Mouse (Mus musculus): ENCODE data around the gene Sufu.

DNA sequence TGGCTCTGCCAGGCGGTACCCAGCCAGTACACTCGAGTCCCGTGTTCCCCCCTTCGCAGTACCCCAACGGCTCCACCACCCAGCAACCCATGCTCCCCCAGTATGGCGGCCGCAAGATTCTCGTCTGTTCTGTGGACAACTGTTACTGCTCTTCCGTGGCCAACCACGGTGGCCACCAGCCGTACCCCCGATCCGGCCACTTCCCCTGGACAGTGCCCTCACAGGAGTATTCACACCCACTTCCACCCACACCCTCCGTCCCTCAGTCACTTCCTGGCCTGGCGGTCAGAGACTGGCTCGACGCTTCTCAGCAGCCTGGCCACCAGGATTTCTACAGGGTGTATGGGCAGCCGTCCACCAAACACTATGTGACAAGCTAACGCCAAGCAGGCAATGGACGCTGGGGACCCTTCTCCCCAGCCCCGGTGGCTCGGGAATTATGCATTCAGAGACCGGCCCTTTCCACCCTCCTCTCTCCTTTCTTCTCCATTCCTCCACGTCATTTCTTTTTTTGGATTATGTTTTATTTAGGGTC is 118.7 kb downstream of the Sufu start:
- TF ChIP-seq CTCF (IDR thresholded peaks at IDR 0.05; ENCODE audit: borderline replicate concordance, insufficient read depth, low read depth, low read length): no peak
- TF ChIP-seq POLR2A (IDR thresholded peaks at IDR 0.05; ENCODE audit: borderline replicate concordance, insufficient read depth, low read length): no peak

Data from cerebellum, adult 2 months (tissue).